Mouse (Mus musculus): Measurements from ENCODE around the gene Fam161b. TPM values are rescaled to one million over a fixed set of nuclear protein-coding genes. Genes with fewer than 3 reads are reported as not detected.

Gene Fam161b
- polyA plus RNA-seq, 1 experiment from 2014 or later: 5.7 TPM

- no peak overlapping the region for H3K4me3 ChIP-seq (ENCODE audit: low read depth, low read length)
- H3K36me3 ChIP-seq (ENCODE audit: control insufficient read depth, insufficient read depth, low read length): peaks cover 7% of the 10 kb centered on the region
- no peaks in the 10 kb centered on the region for H3K9me3 ChIP-seq (replicated peaks; ENCODE audit: control insufficient read depth, low read length)
- no peak overlapping the region for H3K4me2 ChIP-seq
- H3K27me3 ChIP-seq (ENCODE audit: control insufficient read depth, insufficient read depth, low read length): no peaks in the 10 kb centered on the region
- H3K4me1 ChIP-seq (ENCODE audit: control insufficient read depth, insufficient read depth, low read length): peaks cover 3% of the 10 kb centered on the region; the same call in 1 of the 2 replicates
- H3K27ac ChIP-seq (ENCODE audit: low read depth, low read length): no peak overlapping the region
- ATAC-seq (replicated peaks; ENCODE audit: insufficient number of reproducible peaks, low FRiP score, low TSS enrichment): no peak
- H3K9ac ChIP-seq (ENCODE audit: low read depth, low read length): no peak overlapping the region
- 73% methylated on average over 4 of the region's 5 CpGs for WGBS (ENCODE audit: insufficient replicate concordance)
Observed at GRCm38 (mm10) chr12:84311306-84311705, 50.3 kb downstream of the Fam161b start.

DNA sequence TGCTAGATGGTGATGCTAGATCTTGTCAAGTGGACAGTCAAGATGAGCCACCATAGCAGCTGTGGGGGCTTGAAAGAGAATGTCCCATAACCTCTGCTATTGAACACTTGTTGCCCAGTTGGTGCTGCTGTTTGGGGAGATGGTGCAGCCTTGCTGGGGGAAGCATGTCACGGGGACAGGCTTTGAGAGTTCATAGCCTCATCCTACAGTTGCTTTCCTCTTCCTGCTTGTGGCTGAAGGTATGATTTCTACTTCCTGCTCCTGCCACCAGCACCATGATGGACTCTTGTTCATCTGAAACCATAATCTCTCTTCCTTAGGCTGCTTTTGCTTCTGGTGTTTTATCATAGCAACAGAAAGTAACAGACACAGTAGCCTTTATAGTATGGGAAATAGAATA is 57.1 kb downstream of the Fam161b start:
- WGBS (ENCODE audit: insufficient replicate concordance): 68% methylated on average over 1 of the region's 1 CpGs
- Histone ChIP-seq H3K36me3 (ENCODE audit: control insufficient read depth, insufficient read depth, low read length) (peaks cover 24% of the 10 kb centered on the region), H3K4me1 (ENCODE audit: control insufficient read depth, insufficient read depth, low read length) (no peaks in the 10 kb centered on the region), H3K4me3 (ENCODE audit: low read depth, low read length) (no peak overlapping the region), H3K4me2 (no peak overlapping the region), H3K9me3 (replicated peaks; ENCODE audit: control insufficient read depth, low read length) (no peaks in the 10 kb centered on the region), H3K9ac (ENCODE audit: low read depth, low read length) (no peak overlapping the region), H3K27me3 (ENCODE audit: control insufficient read depth, insufficient read depth, low read length) (no peaks in the 10 kb centered on the region), H3K27ac (ENCODE audit: low read depth, low read length) (no peak overlapping the region)
- ATAC-seq (replicated peaks; ENCODE audit: insufficient number of reproducible peaks, low FRiP score, low TSS enrichment): no peak

GRCm38 (mm10) chr12:84304101-84304500 is 57.5 kb downstream of the Fam161b start:
- Histone ChIP-seq H3K4me2 (no peak overlapping the region), H3K27ac (ENCODE audit: low read depth, low read length) (no peak overlapping the region), H3K27me3 (ENCODE audit: control insufficient read depth, insufficient read depth, low read length) (no peaks in the 10 kb centered on the region), H3K4me1 (ENCODE audit: control insufficient read depth, insufficient read depth, low read length) (no peaks in the 10 kb centered on the region), H3K9ac (ENCODE audit: low read depth, low read length) (no peak overlapping the region), H3K4me3 (ENCODE audit: low read depth, low read length) (no peak overlapping the region), H3K9me3 (replicated peaks; ENCODE audit: control insufficient read depth, low read length) (no peaks in the 10 kb centered on the region), H3K36me3 (ENCODE audit: control insufficient read depth, insufficient read depth, low read length) (peaks cover 26% of the 10 kb centered on the region)
- 89% methylated on average over 5 of the region's 5 CpGs for WGBS (ENCODE audit: insufficient replicate concordance)
- no peak for ATAC-seq (replicated peaks; ENCODE audit: insufficient number of reproducible peaks, low FRiP score, low TSS enrichment)

- no peak overlapping the region for H3K4me2 ChIP-seq
- H3K27me3 ChIP-seq (ENCODE audit: control insufficient read depth, insufficient read depth, low read length): no peaks in the 10 kb centered on the region
- H3K36me3 ChIP-seq (ENCODE audit: control insufficient read depth, insufficient read depth, low read length): peaks cover 23% of the 10 kb centered on the region
- no peak overlapping the region for H3K4me3 ChIP-seq (ENCODE audit: low read depth, low read length)
- no peak overlapping the region for H3K27ac ChIP-seq (ENCODE audit: low read depth, low read length)
- no peak overlapping the region for H3K9ac ChIP-seq (ENCODE audit: low read depth, low read length)
- no peaks in the 10 kb centered on the region for H3K4me1 ChIP-seq (ENCODE audit: control insufficient read depth, insufficient read depth, low read length)
- no peaks in the 10 kb centered on the region for H3K9me3 ChIP-seq (replicated peaks; ENCODE audit: control insufficient read depth, low read length)
- no peak for ATAC-seq (replicated peaks; ENCODE audit: insufficient number of reproducible peaks, low FRiP score, low TSS enrichment)
- 88% methylated on average over 2 of the region's 2 CpGs for WGBS (ENCODE audit: insufficient replicate concordance)
Observed at GRCm38 (mm10) chr12:84299265-84299664, 62.4 kb downstream of the Fam161b start.

DNA sequence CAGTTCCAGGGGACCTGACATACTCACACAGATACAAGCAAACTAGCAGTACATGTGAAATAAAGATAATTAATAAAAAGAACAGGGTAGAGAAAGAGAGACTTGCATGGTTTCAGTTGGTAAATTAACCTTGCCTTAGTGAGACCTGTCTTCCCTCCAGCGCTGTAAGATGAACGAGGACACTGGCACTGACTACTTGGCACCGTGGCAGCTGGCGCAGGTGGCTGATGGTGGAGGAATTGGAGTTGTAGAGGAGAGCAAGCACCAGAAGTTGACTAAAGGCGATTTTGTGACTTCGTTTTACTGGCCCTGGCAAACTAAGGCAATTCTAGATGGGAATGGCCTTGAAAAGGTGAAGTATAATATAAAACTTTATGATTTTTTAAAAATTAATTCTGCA is 63.8 kb downstream of the Fam161b start:
- Histone ChIP-seq H3K27ac (ENCODE audit: low read depth, low read length) (no peak overlapping the region), H3K9me3 (replicated peaks; ENCODE audit: control insufficient read depth, low read length) (no peaks in the 10 kb centered on the region), H3K36me3 (ENCODE audit: control insufficient read depth, insufficient read depth, low read length) (peaks cover 33% of the 10 kb centered on the region), H3K4me2 (no peak overlapping the region), H3K4me3 (ENCODE audit: low read depth, low read length) (no peak overlapping the region), H3K4me1 (ENCODE audit: control insufficient read depth, insufficient read depth, low read length) (no peaks in the 10 kb centered on the region), H3K27me3 (ENCODE audit: control insufficient read depth, insufficient read depth, low read length) (no peaks in the 10 kb centered on the region), H3K9ac (ENCODE audit: low read depth, low read length) (no peak overlapping the region)
- ATAC-seq (replicated peaks; ENCODE audit: insufficient number of reproducible peaks, low FRiP score, low TSS enrichment): no peak
- 91% methylated on average over 6 of the region's 6 CpGs for WGBS (ENCODE audit: insufficient replicate concordance)

Other genes starting within 250 kb of the Fam161b start
- 2.9 and 3.1 TPM in 2 replicates for gene Dnal1, start 247.5 kb downstream of the Fam161b start, polyA plus RNA-seq (2014; fragmentation: Nextera tagmentation; extraction: Ambion mirVana)
- gene Pnma1, start 213.3 kb downstream of the Fam161b start, polyA plus RNA-seq (2014; fragmentation: Nextera tagmentation; extraction: Ambion mirVana): 0.50 and 0.62 TPM in 2 replicates
- 5.9 and 7.1 TPM in 2 replicates for gene Elmsan1, start 143.0 kb downstream of the Fam161b start, polyA plus RNA-seq (2014; fragmentation: Nextera tagmentation; extraction: Ambion mirVana)
- gene Ptgr2, start 76.6 kb downstream of the Fam161b start, polyA plus RNA-seq (2014; fragmentation: Nextera tagmentation; extraction: Ambion mirVana): 62.5 and 74.7 TPM in 2 replicates
- gene Zfp410, start 45.0 kb downstream of the Fam161b start, polyA plus RNA-seq (2014; fragmentation: Nextera tagmentation; extraction: Ambion mirVana): 56.0 and 58.0 TPM in 2 replicates
- 57.4 and 68.0 TPM in 2 replicates for gene Coq6, start 176 bp downstream of the Fam161b start, polyA plus RNA-seq (2014; fragmentation: Nextera tagmentation; extraction: Ambion mirVana)
- 26.9 and 29.0 TPM in 2 replicates for gene Entpd5, start 47.2 kb upstream of the Fam161b start, polyA plus RNA-seq (2014; fragmentation: Nextera tagmentation; extraction: Ambion mirVana)
- gene Bbof1, start 47.2 kb upstream of the Fam161b start, polyA plus RNA-seq (2014; fragmentation: Nextera tagmentation; extraction: Ambion mirVana): 1.1 and 2.5 TPM in 2 replicates
- gene Rnf113a2, start 55.4 kb upstream of the Fam161b start, polyA plus RNA-seq (2014; fragmentation: Nextera tagmentation; extraction: Ambion mirVana): 21.6 and 26.1 TPM in 2 replicates
- gene Aldh6a1, start 89.2 kb upstream of the Fam161b start, polyA plus RNA-seq (2014; fragmentation: Nextera tagmentation; extraction: Ambion mirVana): 38.6 and 41.4 TPM in 2 replicates
- 17.3 and 19.1 TPM in 2 replicates for gene Lin52, start 89.6 kb upstream of the Fam161b start, polyA plus RNA-seq (2014; fragmentation: Nextera tagmentation; extraction: Ambion mirVana)
- not detected in 2 replicates for gene Vsx2, start 207.9 kb upstream of the Fam161b start, polyA plus RNA-seq (2014; fragmentation: Nextera tagmentation; extraction: Ambion mirVana)